Mouse (Mus musculus): Measurements from ENCODE around the gene Zfp319.

DNA sequence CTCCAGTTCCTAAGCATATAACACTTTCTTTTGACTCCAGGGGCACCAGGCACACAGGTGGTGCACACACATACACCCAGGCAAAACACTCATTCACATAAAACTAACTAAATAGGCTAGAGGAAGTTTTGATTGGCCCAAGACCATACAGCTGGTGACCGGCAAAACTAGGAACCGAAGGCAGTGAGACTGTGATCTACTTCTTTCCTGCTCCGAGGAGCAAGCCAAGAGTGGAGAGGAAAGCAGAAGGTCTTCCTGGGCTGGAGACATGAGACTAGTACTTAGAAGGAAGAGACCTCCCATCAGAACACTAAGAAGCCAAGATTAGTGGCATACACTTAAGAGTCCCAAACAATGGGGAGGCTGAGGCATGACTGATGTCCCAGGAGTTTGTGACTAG is 8.5 kb downstream of the Zfp319 start:
- TF ChIP-seq GATA1 (IDR thresholded peaks at IDR 0.05; ENCODE audit: low read length) = no peak
- no peak for TF ChIP-seq TAL1 (IDR thresholded peaks at IDR 0.05; ENCODE audit: low read length)
